Mouse (Mus musculus) bone marrow, adult 2 months (tissue): ENCODE results near the gene Mertk.

Experiments used
- CTCF ChIP-seq: fragments of 200-500 bp; IDR thresholded peaks from 2 replicates; pipeline ENCODE4 v1.5.1; 2011; ENCODE audit warnings: low read length, control low read depth; ENCODE audit not compliant: control insufficient read depth, insufficient read depth
- POLR2A ChIP-seq: fragments of 200-500 bp; IDR thresholded peaks from 2 replicates; pipeline ENCODE4 v1.6.1; 2011; ENCODE audit warnings: low read depth, mild to moderate bottlenecking, control low read depth, low read length, borderline replicate concordance; ENCODE audit not compliant: control insufficient read depth

DNA sequence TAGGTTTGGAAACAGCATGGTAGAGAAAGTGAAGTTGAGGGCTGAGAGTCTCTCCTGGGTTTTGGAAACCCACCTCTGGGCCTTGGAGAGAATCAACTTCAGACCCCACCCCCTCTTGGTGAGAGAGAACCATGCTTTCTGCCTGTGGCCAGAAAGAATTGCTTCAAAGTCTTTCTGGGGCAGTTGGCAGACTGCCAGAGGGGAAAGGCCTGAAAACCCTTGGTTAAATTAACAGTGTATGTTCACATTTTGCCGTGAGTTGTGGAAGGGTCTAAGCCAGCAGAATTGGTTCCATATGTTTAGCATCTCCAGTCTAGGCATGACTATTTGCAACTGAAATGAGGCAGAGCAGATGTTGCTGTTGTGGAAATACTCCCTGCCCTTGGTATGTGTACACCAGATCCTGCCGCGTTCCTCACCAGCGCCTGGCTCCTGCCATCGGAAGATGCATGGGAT, 14.8 kb downstream of the Mertk start:
- TF ChIP-seq CTCF (no peak), POLR2A (no peak)
